Mouse (Mus musculus): ENCODE results near the gene Drd4.

The Drd4 gene

GRCm38 (mm10) chr7:141292583-141293388 lies 980 bp downstream of the Drd4 start:
- DNase-seq (ENCODE audit: low read depth, low spot score): no peak

GRCm38 (mm10) chr7:141293852-141294471 lies 2.2 kb downstream of the Drd4 start:
- DNase-seq (ENCODE audit: low read depth, low spot score): no peak

GRCm38 (mm10) chr7:141294479-141294878 lies 2.7 kb downstream of the Drd4 start:
- no peak for DNase-seq (ENCODE audit: low read depth, low spot score)

- no peak for DNase-seq (ENCODE audit: low read depth, low spot score)
These were observed 6.3 kb downstream of the Drd4 start for GRCm38 (mm10) chr7:141297926-141298650.

GRCm38 (mm10) chr7:141299175-141299574 lies 7.4 kb downstream of the Drd4 start:
- no peak for DNase-seq (ENCODE audit: low read depth, low spot score)

- DNase-seq (ENCODE audit: low read depth, low spot score): no peak
These were observed 9.6 kb downstream of the Drd4 start for GRCm38 (mm10) chr7:141301386-141301785.

GRCm38 (mm10) chr7:141302702-141303268 lies 11.0 kb downstream of the Drd4 start:
- no peak for DNase-seq (ENCODE audit: low read depth, low spot score)

- no peak for DNase-seq (ENCODE audit: low read depth, low spot score)
These were observed 12.7 kb downstream of the Drd4 start for GRCm38 (mm10) chr7:141304537-141304936.

GRCm38 (mm10) chr7:141314416-141314815 lies 22.6 kb downstream of the Drd4 start:
- DNase-seq (ENCODE audit: low read depth, low spot score): no peak

GRCm38 (mm10) chr7:141315076-141315475 lies 23.3 kb downstream of the Drd4 start:
- DNase-seq (ENCODE audit: low read depth, low spot score): no peak

GRCm38 (mm10) chr7:141315974-141316373 lies 24.2 kb downstream of the Drd4 start:
- DNase-seq (ENCODE audit: low read depth, low spot score): no peak

- no peak for DNase-seq (ENCODE audit: low read depth, low spot score)
These were observed 25.9 kb downstream of the Drd4 start for GRCm38 (mm10) chr7:141317619-141318132.

- DNase-seq (ENCODE audit: low read depth, low spot score): no peak
These were observed 27.6 kb downstream of the Drd4 start for GRCm38 (mm10) chr7:141319446-141319845.

- no peak for DNase-seq (ENCODE audit: low read depth, low spot score)
These were observed 32.9 kb downstream of the Drd4 start for GRCm38 (mm10) chr7:141324686-141325085.

- DNase-seq (ENCODE audit: low read depth, low spot score): no peak
These were observed 35.0 kb downstream of the Drd4 start for GRCm38 (mm10) chr7:141326546-141327446.

- peak; percentile 96 for DNase-seq (ENCODE audit: low read depth, low spot score)
These were observed 35.9 kb downstream of the Drd4 start, which contains the start of the genes Deaf1 and Tmem80 for GRCm38 (mm10) chr7:141327469-141328372. Gene Deaf1 (minus strand): TSS chr7:141327690. Gene Tmem80 (plus strand): TSS chr7:141327739.

GRCm38 (mm10) chr7:141328373-141328990 lies 36.7 kb downstream of the Drd4 start:
- no peak for DNase-seq (ENCODE audit: low read depth, low spot score)

GRCm38 (mm10) chr7:141330706-141331105 lies 38.9 kb downstream of the Drd4 start:
- no peak for DNase-seq (ENCODE audit: low read depth, low spot score)

GRCm38 (mm10) chr7:141331990-141332389 lies 40.2 kb downstream of the Drd4 start:
- DNase-seq (ENCODE audit: low read depth, low spot score): no peak
